In genomic region chr3:142395520-142396193, GRCm38 (mm10) we compare ENCODE assay signal across 8 mouse cellular contexts. TPM values are rescaled to one million over a fixed set of nuclear protein-coding genes. Genes with fewer than 3 reads are reported as not detected.
A peak's percentile ranks its signal among the peaks of the same experiment; 100 is the strongest.
DNase-seq lines count a peak whose midpoint lies in the region; ATAC-seq lines count a peak whose summit lies in the region.

Gene Pdlim5, minus strand, starts transcription at chr3:142395696.

- DNase-seq in c-Kit-negative CD71-positive TER-119-positive erythroid progenitor cells, embryonic 14.5 days (ENCODE audit: low read depth, low spot score): peak; percentile 82
- peak; percentile 93 for DNase-seq in forebrain, embryonic 10.5 days (ENCODE audit: extremely low spot score, low spot score)
- peak; percentile 92 to 96 for DNase-seq in kidney, postnatal 36 days
- peak; percentile 31 for DNase-seq in telencephalon, adult 2 months (ENCODE audit: low read depth, low spot score)

- H3K4me1 ChIP-seq in forebrain, embryonic 10.5 days: peaks cover 36% of the 10 kb centered on the region
- no peaks in the 10 kb centered on the region; the same call in none of the 2 replicates for H3K4me1 ChIP-seq in heart, embryonic 15.5 days (replicated peaks)
- peaks cover 20% of the 10 kb centered on the region for H3K4me1 ChIP-seq in liver, embryonic 15.5 days (replicated peaks)
- H3K4me1 ChIP-seq in neural tube, embryonic 12.5 days: peaks cover 9% of the 10 kb centered on the region

- H3K4me3 ChIP-seq in forebrain, embryonic 10.5 days: peak within 1 kb of the TSS; percentile 82
- peak within 1 kb of the TSS; percentile 83 for H3K4me3 ChIP-seq in heart, embryonic 15.5 days
- H3K4me3 ChIP-seq in liver, embryonic 15.5 days (replicated peaks): peak within 1 kb of the TSS; percentile 80
- peak within 1 kb of the TSS; percentile 80 for H3K4me3 ChIP-seq in neural tube, embryonic 12.5 days

- WGBS in forebrain, embryonic 10.5 days: under 1% methylated on average over 45 of the region's 46 CpGs
- under 1% methylated on average over 46 of the region's 46 CpGs for WGBS in heart, embryonic 15.5 days
- under 1% methylated on average over 46 of the region's 46 CpGs for WGBS in liver, embryonic 15.5 days (ENCODE audit: insufficient replicate concordance)
- under 1% methylated on average over 46 of the region's 46 CpGs for WGBS in neural tube, embryonic 12.5 days

- peak within 1 kb of the TSS; percentile 86 for H3K27ac ChIP-seq in forebrain, embryonic 10.5 days
- H3K27ac ChIP-seq in heart, embryonic 15.5 days: peak within 1 kb of the TSS; percentile 98
- H3K27ac ChIP-seq in liver, embryonic 15.5 days (replicated peaks): peak within 1 kb of the TSS; percentile 87
- H3K27ac ChIP-seq in neural tube, embryonic 12.5 days: no peak within 1 kb of the TSS

- peak within 1 kb of the TSS; percentile 63 for H3K4me2 ChIP-seq in heart, embryonic 15.5 days
- peak within 1 kb of the TSS; percentile 96 for H3K4me2 ChIP-seq in liver, embryonic 15.5 days
- peak within 1 kb of the TSS; percentile 73 for H3K4me2 ChIP-seq in neural tube, embryonic 12.5 days (replicated peaks)

- ATAC-seq in CD4-positive, CD25-positive, alpha-beta regulatory T cell, adult 4 months: peak; percentile 93
- ATAC-seq in heart, embryonic 15.5 days (replicated peaks; ENCODE audit: insufficient number of reproducible peaks, insufficient read depth, low FRiP score, low read depth): peak; percentile 97
- peak; percentile 96 for ATAC-seq in liver, embryonic 15.5 days (ENCODE audit: insufficient read depth)
- peak; percentile 99 for ATAC-seq in neural tube, embryonic 12.5 days (ENCODE audit: low FRiP score, low read depth)

- H3K36me3 ChIP-seq in forebrain, embryonic 10.5 days (replicated peaks): no peaks in the 10 kb centered on the region
- peaks cover 4% of the 10 kb centered on the region; the same call in 1 of the 2 replicates for H3K36me3 ChIP-seq in heart, embryonic 15.5 days
- no peaks in the 10 kb centered on the region for H3K36me3 ChIP-seq in liver, embryonic 15.5 days (replicated peaks)
- no peaks in the 10 kb centered on the region for H3K36me3 ChIP-seq in neural tube, embryonic 12.5 days

- peak within 1 kb of the TSS; percentile 88 for H3K9ac ChIP-seq in heart, embryonic 15.5 days
- peak within 1 kb of the TSS; percentile 80 for H3K9ac ChIP-seq in liver, embryonic 15.5 days
- peak within 1 kb of the TSS; percentile 73 for H3K9ac ChIP-seq in neural tube, embryonic 12.5 days

- peaks cover 9% of the 10 kb centered on the region for H3K27me3 ChIP-seq in forebrain, embryonic 10.5 days (ENCODE audit: poor library complexity, severe bottlenecking)
- H3K27me3 ChIP-seq in heart, embryonic 15.5 days: no peaks in the 10 kb centered on the region
- H3K27me3 ChIP-seq in liver, embryonic 15.5 days: no peaks in the 10 kb centered on the region
- no peaks in the 10 kb centered on the region; the same call in 1 of the 2 replicates for H3K27me3 ChIP-seq in neural tube, embryonic 12.5 days (replicated peaks)

- H3K9me3 ChIP-seq in forebrain, embryonic 10.5 days: no peaks in the 10 kb centered on the region
- H3K9me3 ChIP-seq in heart, embryonic 15.5 days (replicated peaks): no peaks in the 10 kb centered on the region
- no peaks in the 10 kb centered on the region for H3K9me3 ChIP-seq in liver, embryonic 15.5 days (replicated peaks)
- H3K9me3 ChIP-seq in neural tube, embryonic 12.5 days: no peaks in the 10 kb centered on the region

RNA-seq across cellular contexts. Expression of gene Pdlim5, which starts in this region (rescaled TPM):
- 10 to 100 TPM; 21.1 to 24.0 TPM for polyA plus RNA-seq in CD4-positive, CD25-positive, alpha-beta regulatory T cell, adult 4 months (2017; shearing (Covaris generic))
- 21.8 TPM in 2 replicates for polyA plus RNA-seq in forebrain, embryonic 10.5 days (2016; fragmentation: Nextera tagmentation; extraction: Ambion mirVana)
- polyA plus RNA-seq in heart, embryonic 15.5 days (2015; fragmentation: Nextera tagmentation; extraction: Ambion mirVana): 180 and 220 TPM in 2 replicates
- 11.9 and 12.3 TPM in 2 replicates for polyA plus RNA-seq in liver, embryonic 15.5 days (2015; fragmentation: Nextera tagmentation; extraction: Ambion mirVana)
- 16.1 and 18.1 TPM in 2 replicates for polyA plus RNA-seq in neural tube, embryonic 12.5 days (2016; fragmentation: Nextera tagmentation; extraction: Ambion mirVana)

Comparison
In these comparisons a context has a peak if more than half of its experiments do, and no peak if none do; other contexts are left out.
1. DNase-seq: peak in every context shown above with its lines; median percentile 94 in kidney, postnatal 36 days; 93 in forebrain, embryonic 10.5 days; 82 in c-Kit-negative CD71-positive TER-119-positive erythroid progenitor cells, embryonic 14.5 days; 31 in telencephalon, adult 2 months.